Mouse (Mus musculus): ENCODE data around the gene Mgme1. TPM values are rescaled to one million over a fixed set of nuclear protein-coding genes. Genes with fewer than 3 reads are reported as not detected.

The Mgme1 gene
- 6.8 TPM for polyA plus RNA-seq (2017; shearing (Covaris generic))

DNA sequence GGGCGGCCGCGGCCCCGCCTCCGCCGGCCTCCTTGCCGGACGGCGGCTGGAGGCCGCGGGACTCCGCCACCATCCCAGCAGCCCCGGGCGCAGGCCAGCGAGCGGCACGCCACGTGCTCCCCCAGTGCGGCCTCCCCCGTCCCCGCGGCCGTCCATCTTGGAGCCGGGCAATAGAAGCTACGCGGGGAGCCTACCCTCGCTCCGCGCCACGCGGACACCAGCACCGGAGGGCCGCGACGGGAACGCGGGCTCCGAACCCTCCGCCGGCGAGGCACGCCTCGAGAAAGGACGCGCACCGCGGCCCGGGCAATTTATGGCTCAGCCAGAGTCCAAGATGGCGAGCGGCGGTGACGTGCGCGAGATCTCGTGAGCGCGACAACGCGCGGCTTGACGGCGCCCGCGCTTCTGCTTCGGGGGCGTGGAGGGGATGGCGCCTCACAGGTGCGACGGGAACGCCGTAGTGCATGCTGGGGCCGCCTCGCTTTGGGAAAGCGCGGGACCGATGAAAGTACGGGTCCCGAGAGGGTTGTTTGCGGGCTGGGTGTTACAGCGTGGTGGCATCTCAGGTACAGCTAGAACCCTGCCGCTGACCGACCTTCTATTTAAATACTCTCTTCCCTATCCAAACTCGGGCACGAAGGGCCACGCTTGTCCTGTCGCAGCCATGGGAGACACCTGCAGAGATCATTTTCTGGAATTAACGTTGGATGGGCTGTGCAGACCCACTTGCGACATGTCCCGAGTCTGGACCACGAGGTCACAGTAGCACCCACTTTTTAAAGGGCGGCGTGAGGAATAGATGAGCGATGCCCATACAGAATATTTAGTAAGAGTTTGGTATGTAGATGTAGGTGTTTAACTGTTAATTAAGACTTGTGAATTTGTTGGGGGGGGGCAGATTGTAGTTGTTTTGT is at the start of gene Mgme1, which contains the start of gene Snx5:
Mgme1 (plus strand) TSS at position 157 of the 914 bp plus-strand sequence.
Snx5 (minus strand) TSS at position 400 of the 914 bp plus-strand sequence.

Other genes starting within 250 kb of the Mgme1 start
- not detected for gene Banf2, start 237.6 kb upstream of the Mgme1 start, polyA plus RNA-seq (2017; shearing (Covaris generic))
- 169 TPM for gene Snx5, start 243 bp downstream of the Mgme1 start, polyA plus RNA-seq (2017; shearing (Covaris generic))
- not detected for gene Ovol2, start 61.5 kb downstream of the Mgme1 start, polyA plus RNA-seq (2017; shearing (Covaris generic))
- 26.7 TPM for gene Kat14, start 98.3 kb downstream of the Mgme1 start, polyA plus RNA-seq (2017; shearing (Covaris generic))
- gene Pet117, start 98.3 kb downstream of the Mgme1 start, polyA plus RNA-seq (2017; shearing (Covaris generic)): 3.4 TPM